Mouse (Mus musculus): ENCODE results near the gene Tcirg1. TPM values are rescaled to one million over a fixed set of nuclear protein-coding genes. Genes with fewer than 3 reads are reported as not detected.

The Tcirg1 gene
- polyA plus RNA-seq, 1 experiment from 2014 or later, result 18.7 TPM

DNA sequence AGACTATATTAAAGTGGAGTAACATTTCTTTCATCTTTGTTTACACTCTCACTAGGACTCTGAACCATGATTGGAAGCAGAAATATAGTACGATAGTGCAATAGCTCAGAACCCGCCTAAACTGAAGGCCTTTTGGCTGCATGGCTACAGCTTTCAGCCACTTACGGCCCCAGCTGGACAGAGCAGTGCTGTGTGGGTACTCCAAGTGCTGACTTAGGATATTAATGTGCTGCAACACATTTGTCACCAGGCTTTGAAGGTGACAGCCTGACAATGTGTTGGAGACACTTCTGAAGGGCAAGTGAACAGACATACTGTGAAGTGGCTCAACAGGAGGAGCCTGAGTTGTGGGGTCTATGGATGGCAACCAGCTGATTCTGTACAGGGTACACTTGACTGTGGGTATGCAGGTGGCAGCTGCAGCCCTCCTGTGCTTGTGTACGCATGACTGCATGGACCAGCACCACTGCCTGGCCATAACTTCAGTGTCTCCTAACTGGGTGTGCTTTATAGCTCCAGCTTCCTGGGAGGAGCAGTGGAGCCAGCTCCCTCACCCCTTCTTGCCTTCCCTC, 13.3 kb downstream of the Tcirg1 start:
- 96% methylated on average over 4 of the region's 4 CpGs for WGBS
- no peak for ATAC-seq (ENCODE audit: low FRiP score, low read depth)
- Histone ChIP-seq H3K27ac (replicated peaks) (no peak overlapping the region), H3K9ac (replicated peaks) (no peak overlapping the region), H3K27me3 (no peaks in the 10 kb centered on the region), H3K4me1 (peaks cover 11% of the 10 kb centered on the region), H3K4me3 (no peak overlapping the region), H3K9me3 (no peaks in the 10 kb centered on the region), H3K36me3 (peaks cover 87% of the 10 kb centered on the region), H3K4me2 (replicated peaks) (no peak overlapping the region)

DNA sequence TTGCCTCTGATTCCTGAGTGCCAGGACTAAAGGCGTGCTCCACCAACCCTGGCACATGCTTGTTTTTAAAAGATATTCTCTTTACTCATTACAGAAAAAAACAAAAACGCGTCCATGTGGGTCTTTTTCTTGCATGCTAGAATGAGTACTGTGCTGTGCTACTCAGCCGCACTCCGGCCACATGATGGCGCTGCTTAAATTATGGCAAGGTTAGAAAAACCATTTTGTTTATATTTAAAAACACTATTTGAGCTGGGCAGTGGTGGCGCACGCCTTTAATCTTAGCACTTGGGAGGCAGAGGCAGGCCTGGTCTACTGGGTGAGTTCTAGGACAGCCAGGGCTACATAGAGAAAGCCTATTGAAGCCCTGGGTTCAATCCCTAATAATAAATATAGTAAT, 16.8 kb downstream of the Tcirg1 start:
- WGBS, result 87% methylated on average over 8 of the region's 8 CpGs
- peaks cover 3% of the 10 kb centered on the region for H3K4me1 ChIP-seq

DNA sequence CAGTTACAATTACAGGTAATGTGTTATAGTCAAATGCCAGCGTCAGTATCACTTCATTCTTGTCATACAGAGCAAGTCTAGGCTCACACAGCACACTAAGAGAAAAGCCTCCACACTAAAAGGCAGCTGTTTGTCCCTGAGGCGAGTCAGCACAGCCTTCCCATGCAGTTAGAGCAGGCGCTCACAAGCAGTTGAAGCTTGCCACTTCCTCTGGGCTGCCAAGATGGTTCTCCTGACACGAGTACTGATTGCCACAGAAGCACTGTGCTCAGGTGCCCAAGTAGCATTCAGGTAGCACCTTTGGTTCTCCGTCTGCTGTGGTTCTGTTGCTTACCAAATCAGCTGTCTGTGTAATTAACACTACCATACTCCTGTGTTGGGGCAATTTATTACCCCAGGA, 17.8 kb downstream of the Tcirg1 start:
- ATAC-seq (ENCODE audit: low FRiP score, low read depth), result no peak
- Histone ChIP-seq H3K36me3 (peaks cover 79% of the 10 kb centered on the region), H3K9ac (replicated peaks) (no peak overlapping the region), H3K4me3 (no peak overlapping the region), H3K27ac (replicated peaks) (no peak overlapping the region), H3K4me1 (no peaks in the 10 kb centered on the region), H3K9me3 (no peaks in the 10 kb centered on the region), H3K4me2 (replicated peaks) (no peak overlapping the region), H3K27me3 (no peaks in the 10 kb centered on the region)
- 89% methylated on average over 5 of the region's 5 CpGs for WGBS

More for the DNA sequence above, 16.8 kb downstream of the Tcirg1 start:
- Histone ChIP-seq H3K36me3 (peaks cover 90% of the 10 kb centered on the region), H3K4me2 (replicated peaks) (no peak overlapping the region), H3K4me3 (no peak overlapping the region), H3K27ac (replicated peaks) (no peak overlapping the region), H3K27me3 (no peaks in the 10 kb centered on the region), H3K9ac (replicated peaks) (no peak overlapping the region), H3K9me3 (no peaks in the 10 kb centered on the region)
- ATAC-seq (ENCODE audit: low FRiP score, low read depth), result no peak

DNA sequence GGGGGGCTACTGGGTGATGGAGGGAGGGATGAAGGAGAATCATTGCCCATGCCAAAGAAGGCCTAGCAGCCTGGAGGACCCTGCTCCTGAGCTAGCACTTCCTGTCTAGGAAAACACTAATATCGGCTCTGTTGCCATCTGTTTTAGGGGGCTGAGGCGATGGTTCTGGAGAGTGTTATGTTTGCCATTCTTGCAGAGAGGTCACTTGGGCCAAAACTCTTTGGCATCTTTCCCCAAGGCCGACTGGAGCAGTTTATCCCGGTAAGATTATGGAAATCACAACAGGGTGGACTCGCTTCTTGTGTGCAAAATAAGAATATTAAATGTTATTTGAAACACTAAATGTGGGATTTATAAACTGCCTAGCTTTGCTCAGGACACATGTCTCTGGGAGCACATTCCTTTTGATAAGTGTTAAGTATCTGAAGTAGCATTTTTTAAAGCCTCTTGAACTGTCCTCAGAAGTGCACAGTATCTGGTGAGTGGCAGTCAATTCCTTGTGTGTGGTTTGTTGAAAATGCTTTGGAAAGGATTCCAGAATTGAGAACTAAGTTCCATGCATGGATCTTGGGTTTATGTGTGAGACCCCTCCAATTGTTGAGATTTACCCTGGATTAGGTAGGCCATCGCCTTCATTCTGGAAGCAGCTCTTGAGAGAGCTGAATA, 22.5 kb downstream of the Tcirg1 start:
- WGBS, result 86% methylated on average over 6 of the region's 6 CpGs
- H3K4me1 ChIP-seq, result no peaks in the 10 kb centered on the region
- no peaks in the 10 kb centered on the region for H3K27me3 ChIP-seq
- ATAC-seq (ENCODE audit: low FRiP score, low read depth), result no peak
- peaks cover 34% of the 10 kb centered on the region for H3K36me3 ChIP-seq
- no peak overlapping the region for H3K9ac ChIP-seq (replicated peaks)
- no peak overlapping the region for H3K27ac ChIP-seq (replicated peaks)
- no peak overlapping the region for H3K4me3 ChIP-seq
- no peaks in the 10 kb centered on the region for H3K9me3 ChIP-seq
- no peak overlapping the region for H3K4me2 ChIP-seq (replicated peaks)

DNA sequence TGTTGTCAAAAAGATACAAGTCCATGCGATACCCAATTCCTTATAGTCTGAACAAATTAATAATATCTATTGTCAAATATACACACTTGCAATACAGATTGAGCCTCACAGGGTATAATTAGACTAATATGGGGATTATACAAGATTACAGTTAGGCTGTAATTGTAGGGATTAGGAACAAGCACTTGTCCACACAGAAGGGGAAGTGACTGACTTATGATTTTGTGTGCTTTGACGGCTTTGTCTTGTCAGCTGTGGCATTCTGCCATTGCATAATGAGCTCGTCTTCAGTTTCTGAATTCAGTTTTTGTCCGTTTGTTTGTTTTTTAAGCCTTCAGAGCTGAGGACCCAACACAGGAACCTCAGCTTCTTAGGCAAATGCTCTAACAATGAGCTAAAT, 24.7 kb downstream of the Tcirg1 start:
- Histone ChIP-seq H3K9me3 (no peaks in the 10 kb centered on the region), H3K27ac (replicated peaks) (no peak overlapping the region), H3K36me3 (peaks cover 17% of the 10 kb centered on the region), H3K4me1 (no peaks in the 10 kb centered on the region), H3K27me3 (no peaks in the 10 kb centered on the region), H3K4me2 (replicated peaks) (no peak overlapping the region), H3K4me3 (no peak overlapping the region), H3K9ac (replicated peaks) (no peak overlapping the region)
- WGBS, result 77% methylated on average over 4 of the region's 4 CpGs
- no peak for ATAC-seq (ENCODE audit: low FRiP score, low read depth)

DNA sequence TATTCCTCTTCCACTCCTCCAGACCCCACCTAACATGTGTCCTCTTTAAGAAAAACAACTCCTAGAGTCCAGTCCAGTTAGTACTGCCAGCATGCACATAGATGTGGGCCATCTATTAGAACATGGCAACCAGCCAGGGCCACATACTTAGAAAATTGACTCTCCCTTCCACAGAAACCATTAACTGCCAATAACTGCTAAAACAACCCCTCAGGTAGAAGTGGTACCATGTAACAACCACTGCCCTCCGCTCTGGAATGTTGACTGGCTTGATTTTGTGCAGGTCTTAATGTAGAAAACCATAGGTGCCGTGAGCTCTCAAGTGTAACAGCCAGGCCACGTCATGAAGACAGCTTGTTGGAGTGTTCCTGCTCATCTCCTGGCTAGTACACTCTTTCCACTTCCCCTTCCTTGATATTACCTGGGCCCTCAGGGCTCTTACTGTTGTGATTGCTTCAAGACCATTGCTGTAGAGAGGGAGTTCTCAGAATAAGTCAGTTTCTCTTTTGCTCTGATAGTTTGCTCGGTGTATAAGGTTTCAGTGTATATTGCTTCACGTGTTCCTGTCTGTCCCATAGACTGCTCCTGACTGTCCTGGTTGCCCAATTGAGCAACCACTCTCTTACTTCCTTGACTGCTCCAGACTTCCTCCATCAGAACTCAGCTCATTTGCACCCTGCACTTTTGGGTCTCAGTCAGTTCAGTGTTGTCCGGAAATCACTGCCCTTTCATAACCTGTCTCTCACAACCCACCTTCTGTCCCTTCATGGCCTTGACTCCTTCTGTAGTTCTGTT, 26.7 kb downstream of the Tcirg1 start:
- WGBS, result 96% methylated on average over 6 of the region's 6 CpGs
- H3K9ac ChIP-seq (replicated peaks), result no peak overlapping the region
- no peaks in the 10 kb centered on the region for H3K27me3 ChIP-seq
- no peak overlapping the region for H3K4me3 ChIP-seq
- H3K27ac ChIP-seq (replicated peaks), result no peak overlapping the region
- no peaks in the 10 kb centered on the region for H3K36me3 ChIP-seq
- H3K9me3 ChIP-seq, result no peaks in the 10 kb centered on the region
- no peaks in the 10 kb centered on the region for H3K4me1 ChIP-seq
- ATAC-seq (ENCODE audit: low FRiP score, low read depth), result no peak
- H3K4me2 ChIP-seq (replicated peaks), result no peak overlapping the region

DNA sequence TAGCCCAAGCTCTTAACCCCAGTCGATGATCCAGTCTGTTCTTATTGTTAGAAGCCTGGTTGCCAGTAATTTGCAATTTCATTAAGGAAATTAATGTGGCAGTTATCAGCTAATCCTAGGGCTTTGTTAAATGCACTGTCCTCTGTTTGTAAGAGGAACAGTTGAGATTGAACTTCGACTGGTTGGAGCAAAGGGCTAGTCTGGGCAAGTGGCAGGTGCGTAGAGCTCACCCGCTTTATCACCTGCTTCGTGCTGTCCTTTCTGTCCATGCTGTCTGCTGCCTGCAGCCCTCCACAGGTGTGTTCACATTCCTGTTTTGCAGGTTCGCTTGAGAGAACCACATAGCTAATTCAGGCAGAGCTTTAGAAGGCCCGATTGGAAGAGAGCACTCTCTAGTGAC, 31.9 kb downstream of the Tcirg1 start:
- ATAC-seq (ENCODE audit: low FRiP score, low read depth), result no peak
- Histone ChIP-seq H3K4me1 (peaks cover 3% of the 10 kb centered on the region; the same call in 1 of the 2 replicates), H3K36me3 (no peaks in the 10 kb centered on the region), H3K27me3 (no peaks in the 10 kb centered on the region), H3K4me2 (replicated peaks) (no peak overlapping the region), H3K27ac (replicated peaks) (no peak overlapping the region), H3K9ac (replicated peaks) (no peak overlapping the region), H3K9me3 (no peaks in the 10 kb centered on the region), H3K4me3 (no peak overlapping the region)
- WGBS, result 89% methylated on average over 7 of the region's 7 CpGs

DNA sequence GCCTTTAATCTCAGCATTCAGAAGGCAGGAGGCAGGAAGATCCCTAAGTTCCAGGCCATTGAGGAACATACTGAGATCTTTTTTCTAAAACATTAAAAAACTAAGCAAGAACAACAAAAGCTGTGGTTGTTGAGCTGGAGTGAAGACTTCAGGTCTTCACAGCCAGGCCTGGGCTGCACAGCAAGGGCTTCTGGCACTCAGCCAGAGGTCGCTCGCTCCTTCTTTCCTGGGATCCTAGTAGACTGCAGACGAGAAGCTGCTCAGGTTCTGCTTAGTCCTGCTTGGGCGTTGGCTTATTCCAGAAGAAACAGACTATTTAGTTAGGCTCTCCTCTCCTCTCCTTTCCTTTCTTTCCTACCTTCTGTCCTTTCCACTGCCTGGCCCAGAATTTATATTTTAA, 34.6 kb downstream of the Tcirg1 start:
- Histone ChIP-seq H3K4me3 (no peak overlapping the region), H3K9ac (replicated peaks) (no peak overlapping the region), H3K27me3 (no peaks in the 10 kb centered on the region), H3K27ac (replicated peaks) (no peak overlapping the region), H3K4me2 (replicated peaks) (no peak overlapping the region), H3K4me1 (peaks cover 3% of the 10 kb centered on the region; the same call in 1 of the 2 replicates), H3K9me3 (no peaks in the 10 kb centered on the region), H3K36me3 (no peaks in the 10 kb centered on the region)
- 83% methylated on average over 4 of the region's 4 CpGs for WGBS
- ATAC-seq (ENCODE audit: low FRiP score, low read depth), result no peak

DNA sequence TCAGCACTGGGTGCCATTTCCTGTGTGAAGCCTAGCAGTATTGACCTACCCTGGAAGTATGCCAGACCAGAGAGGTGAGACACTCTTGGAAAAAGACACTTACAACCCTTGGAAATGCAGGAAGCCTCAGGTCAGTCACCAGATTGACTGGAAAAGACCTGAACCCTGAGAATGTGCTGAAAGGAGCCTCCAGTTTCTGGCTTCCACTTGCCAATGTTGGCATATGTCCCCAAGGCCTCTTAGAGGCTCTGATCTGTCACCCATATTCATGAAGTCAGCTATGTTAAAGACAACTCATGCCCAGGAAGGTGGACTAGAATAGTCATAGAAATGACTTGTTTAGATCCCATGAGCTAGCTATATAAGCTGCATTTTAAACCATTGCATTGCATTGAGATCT, 35.5 kb downstream of the Tcirg1 start:
- Histone ChIP-seq H3K36me3 (peaks cover 7% of the 10 kb centered on the region; the same call in 1 of the 2 replicates), H3K27ac (replicated peaks) (no peak overlapping the region), H3K4me1 (peaks cover 3% of the 10 kb centered on the region; the same call in 1 of the 2 replicates), H3K27me3 (no peaks in the 10 kb centered on the region), H3K4me3 (no peak overlapping the region), H3K4me2 (replicated peaks) (no peak overlapping the region), H3K9me3 (no peaks in the 10 kb centered on the region), H3K9ac (replicated peaks) (no peak overlapping the region)
- ATAC-seq (ENCODE audit: low FRiP score, low read depth), result no peak

DNA sequence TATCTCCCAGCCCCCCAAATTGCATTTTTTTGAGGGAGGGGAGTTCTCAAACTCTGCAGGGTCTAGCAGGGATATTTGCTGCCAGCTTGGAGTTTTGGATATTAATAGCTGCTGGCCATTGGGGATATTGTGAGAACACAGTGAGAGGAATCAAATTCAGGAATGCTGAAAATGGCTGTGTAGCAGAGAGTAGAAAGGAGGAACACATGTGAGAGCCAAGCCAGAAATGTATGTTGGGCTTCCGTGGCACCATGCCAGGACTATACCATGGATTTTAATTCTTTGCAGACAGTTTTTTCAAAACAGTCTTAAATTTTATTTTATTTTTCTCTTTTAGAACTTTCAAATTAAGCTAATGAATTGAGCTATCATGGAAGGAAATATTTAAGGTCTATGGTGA, 38.6 kb downstream of the Tcirg1 start:
- WGBS, result 92% methylated on average over 1 of the region's 1 CpGs
- no peak overlapping the region for H3K27ac ChIP-seq (replicated peaks)
- H3K4me3 ChIP-seq, result no peak overlapping the region
- H3K4me2 ChIP-seq (replicated peaks), result no peak overlapping the region
- no peaks in the 10 kb centered on the region for H3K9me3 ChIP-seq
- H3K9ac ChIP-seq (replicated peaks), result no peak overlapping the region
- H3K4me1 ChIP-seq, result peaks cover 3% of the 10 kb centered on the region; the same call in 1 of the 2 replicates
- no peak for ATAC-seq (ENCODE audit: low FRiP score, low read depth)
- H3K27me3 ChIP-seq, result no peaks in the 10 kb centered on the region
- H3K36me3 ChIP-seq, result peaks cover 23% of the 10 kb centered on the region

DNA sequence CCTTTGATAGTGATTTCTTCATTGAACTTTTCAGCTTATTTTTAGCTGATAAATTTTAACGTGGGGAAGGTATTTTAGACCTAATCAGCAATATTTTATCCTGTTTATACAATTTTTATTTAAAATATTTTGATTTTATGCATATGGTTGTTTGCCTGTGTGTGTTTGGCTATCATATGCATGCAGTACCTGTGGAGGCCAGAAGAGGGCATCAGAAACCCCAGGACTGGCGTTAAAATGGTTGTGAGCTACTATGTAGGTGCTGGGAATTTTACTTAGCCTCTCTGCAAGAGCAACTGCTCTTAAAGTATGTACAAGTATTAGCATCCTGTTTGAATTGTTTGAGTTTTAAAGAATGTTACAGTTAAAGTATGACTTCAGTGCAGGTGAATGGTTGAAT, 42.0 kb downstream of the Tcirg1 start:
- Histone ChIP-seq H3K27ac (replicated peaks) (no peak overlapping the region), H3K4me1 (no peaks in the 10 kb centered on the region), H3K9ac (replicated peaks) (no peak overlapping the region), H3K36me3 (peaks cover 26% of the 10 kb centered on the region), H3K4me3 (no peak overlapping the region), H3K9me3 (no peaks in the 10 kb centered on the region), H3K4me2 (replicated peaks) (no peak overlapping the region), H3K27me3 (no peaks in the 10 kb centered on the region)
- 93% methylated on average over 2 of the region's 2 CpGs for WGBS
- ATAC-seq (ENCODE audit: low FRiP score, low read depth), result no peak

DNA sequence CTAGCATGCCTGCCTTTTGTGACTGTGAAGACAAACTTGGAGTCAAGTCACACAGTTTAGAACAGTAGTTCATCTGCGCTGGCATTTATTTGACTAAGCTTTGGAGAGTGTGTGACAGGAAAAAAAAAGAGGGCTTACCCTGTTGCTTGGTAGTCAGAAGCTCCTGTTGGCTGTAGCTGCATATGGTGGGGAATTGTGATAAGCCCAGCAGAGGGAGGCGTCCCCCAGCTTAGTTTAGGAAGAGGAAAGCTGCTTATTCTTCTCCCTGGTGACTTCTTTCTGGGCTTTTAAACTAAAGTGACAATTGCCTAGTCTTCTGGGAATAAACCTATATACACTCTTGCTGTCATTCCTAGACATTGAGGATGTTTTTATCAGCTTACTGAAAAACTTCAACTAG, 44.2 kb downstream of the Tcirg1 start:
- ATAC-seq (ENCODE audit: low FRiP score, low read depth), result no peak

More for the DNA sequence above, 44.2 kb downstream of the Tcirg1 start:
- 73% methylated on average over 2 of the region's 2 CpGs for WGBS
- Histone ChIP-seq H3K4me3 (no peak overlapping the region), H3K9me3 (no peaks in the 10 kb centered on the region), H3K4me2 (replicated peaks) (no peak overlapping the region), H3K36me3 (peaks cover 26% of the 10 kb centered on the region), H3K27ac (replicated peaks) (no peak overlapping the region), H3K4me1 (no peaks in the 10 kb centered on the region), H3K9ac (replicated peaks) (no peak overlapping the region), H3K27me3 (no peaks in the 10 kb centered on the region)
